In genomic region chrX:17217451-17217850, GRCm38 (mm10) we compare ENCODE assay signal across 12 mouse cellular contexts.
A peak's percentile ranks its signal among the peaks of the same experiment; 100 is the strongest.
DNase-seq lines count a peak whose midpoint lies in the region; ATAC-seq and TF ChIP-seq lines count a peak whose summit lies in the region.
"Had no signal": no experiment of that assay in that cellular context is flagged by ENCODE, and none has a peak within 500 bp of the region (broad histone marks: within the 10 kb centered on the region; RNA-seq: fewer than 3 reads in every experiment).

No protein-coding gene starts in this region.

- peak; percentile 37; the same call in 1 of the 2 replicates for TF ChIP-seq CTCF in gastrocnemius, adult 2 months (IDR thresholded peaks at IDR 0.05)
- peak; percentile 51 for TF ChIP-seq CTCF in left cerebral cortex, adult 2 months (IDR thresholded peaks at IDR 0.05)

- H3K36me3 ChIP-seq in embryonic facial prominence, embryonic 14.5 days (ENCODE audit: control insufficient read depth, insufficient read depth, low read length) = no peaks in the 10 kb centered on the region
- H3K36me3 ChIP-seq: embryonic facial prominence, embryonic 15.5 days; limb, embryonic 15.5 days had no signal

- no peak for ATAC-seq in embryonic facial prominence, embryonic 14.5 days (ENCODE audit: low read depth)

- no peak overlapping the region for H3K4me2 ChIP-seq in embryonic facial prominence, embryonic 14.5 days (ENCODE audit: low read depth, low read length)
- H3K4me2 ChIP-seq: embryonic facial prominence, embryonic 15.5 days; heart, embryonic 11.5 days; limb, embryonic 15.5 days had no signal

- no peak overlapping the region for H3K4me3 ChIP-seq in gastrocnemius, adult 2 months
- H3K4me3 ChIP-seq in left cerebral cortex, adult 2 months = no peak overlapping the region
- no peak overlapping the region for H3K4me3 ChIP-seq in embryonic facial prominence, embryonic 14.5 days (ENCODE audit: low read depth, low read length)
- H3K4me3 ChIP-seq: embryonic facial prominence, embryonic 15.5 days; limb, embryonic 15.5 days had no signal

- H3K9me3 ChIP-seq in embryonic facial prominence, embryonic 14.5 days (ENCODE audit: control insufficient read depth, low read length) = no peaks in the 10 kb centered on the region
- H3K9me3 ChIP-seq: embryonic facial prominence, embryonic 15.5 days; limb, embryonic 15.5 days had no signal

- no peak overlapping the region for H3K27ac ChIP-seq in gastrocnemius, adult 2 months
- no peak overlapping the region for H3K27ac ChIP-seq in left cerebral cortex, adult 2 months
- H3K27ac ChIP-seq in embryonic facial prominence, embryonic 14.5 days (replicated peaks; ENCODE audit: low read depth, low read length) = no peak overlapping the region
- H3K27ac ChIP-seq: embryonic facial prominence, embryonic 15.5 days; limb, embryonic 15.5 days; macrophage had no signal

- H3K9ac ChIP-seq in embryonic facial prominence, embryonic 14.5 days (ENCODE audit: low read depth, low read length) = no peak overlapping the region
- H3K9ac ChIP-seq: embryonic facial prominence, embryonic 15.5 days; limb, embryonic 15.5 days had no signal

- no peaks in the 10 kb centered on the region for H3K4me1 ChIP-seq in embryonic facial prominence, embryonic 14.5 days (ENCODE audit: control insufficient read depth, insufficient read depth, low read length)
- H3K4me1 ChIP-seq: embryonic facial prominence, embryonic 15.5 days; limb, embryonic 15.5 days had no signal

- DNase-seq in gastrocnemius, adult 2 months = no peak
- no peak for DNase-seq in gastrocnemius, postnatal 25 days
- DNase-seq in left cerebral cortex, adult 2 months (ENCODE audit: extremely low spot score in 1 of 2, low spot score in 2 of 2) = no peak
- no peak for DNase-seq in left cerebral cortex, adult 18-20 months (ENCODE audit: low spot score in 2 of 2)
- peak; percentile 2 for DNase-seq in ES-CJ7 (ENCODE audit: low read depth, low spot score)
- DNase-seq in embryonic facial prominence, embryonic 14.5 days (ENCODE audit: low spot score) = peak; percentile 5
- no peak for DNase-seq in adrenal gland, postnatal 14 days
- DNase-seq: spleen, adult 18-20 months had no signal

- intact Hi-C loops in gastrocnemius, adult 2 months (cut with DNase I) = no loop called here
- intact Hi-C loops in left cerebral cortex, adult 2 months (cut with DNase I) = loop anchor here (2.0 to 10.0 kb wide), 4 partner anchors 233 to 765 kb away; no protein-coding TSS in a partner anchor

- H3K27me3 ChIP-seq in embryonic facial prominence, embryonic 14.5 days (replicated peaks; ENCODE audit: control insufficient read depth, insufficient read depth, low read length) = no peaks in the 10 kb centered on the region
- H3K27me3 ChIP-seq: embryonic facial prominence, embryonic 15.5 days; limb, embryonic 15.5 days had no signal

Comparison
In these comparisons a context has a peak if more than half of its experiments do, and no peak if none do; other contexts are left out.
1. DNase-seq: peak in ES-CJ7 (single experiment) and embryonic facial prominence, embryonic 14.5 days (single experiment); none in gastrocnemius, adult 2 months (single experiment), gastrocnemius, postnatal 25 days (single experiment), left cerebral cortex, adult 2 months (0 of 2), left cerebral cortex, adult 18-20 months (0 of 2) and adrenal gland, postnatal 14 days (single experiment).